Mouse (Mus musculus) kidney, postnatal 36 days (tissue): ENCODE results near the gene Mpig6b.
"Not testable (repeated sequence)": the region's sequence is repeated elsewhere in the genome, so short reads cannot be mapped to it uniquely, and the experiment has no call there.

Experiments used
- DNase-seq, 2 experiments: peaks; one replicate each; pipeline ENCODE4 v3.0.0; 2021 to 2022; ENCODE audit warnings: mixed read lengths in 2 of 2

Mpig6b gene

DNA sequence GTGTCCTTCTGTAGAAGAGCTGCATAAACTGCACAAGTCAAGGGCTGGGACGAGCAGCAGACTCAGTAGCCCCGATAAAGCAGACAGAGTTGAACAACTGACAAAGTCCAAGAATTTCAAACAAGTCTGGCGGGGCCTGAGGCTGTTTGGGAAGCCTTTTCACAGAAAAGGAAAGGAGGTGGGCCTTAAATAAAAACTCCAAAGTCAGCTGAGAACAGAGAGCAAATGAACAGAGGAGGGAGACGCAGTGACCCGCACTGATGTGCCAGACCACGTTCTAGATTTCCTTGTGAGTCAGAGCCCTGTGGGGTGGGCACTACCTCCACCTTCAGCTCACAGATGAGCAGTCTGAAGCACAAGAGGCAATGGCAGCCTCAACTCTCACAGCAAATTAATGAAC, 31.1 kb downstream of the Mpig6b start:
- DNase-seq, result no peak

DNA sequence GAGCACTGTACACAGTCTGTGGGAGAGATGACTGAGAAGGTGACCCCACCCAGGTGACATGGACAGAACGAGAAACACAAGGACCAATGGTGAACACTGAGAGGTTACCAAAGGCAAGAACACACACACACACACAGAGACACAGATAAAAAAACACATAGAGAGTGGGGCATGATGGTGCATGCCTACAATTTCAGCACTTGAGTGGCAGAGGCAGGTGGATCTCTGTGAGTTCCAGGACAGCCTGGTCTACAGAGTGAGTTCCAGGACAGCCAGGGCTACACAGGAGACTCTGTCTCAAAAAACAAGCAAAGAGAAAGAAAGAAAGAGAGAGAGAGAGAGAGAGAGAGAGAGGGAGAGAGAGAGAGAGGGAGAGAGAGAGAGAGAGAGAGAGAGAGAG, 32.3 kb downstream of the Mpig6b start:
- not testable (repeated sequence) for DNase-seq

DNA sequence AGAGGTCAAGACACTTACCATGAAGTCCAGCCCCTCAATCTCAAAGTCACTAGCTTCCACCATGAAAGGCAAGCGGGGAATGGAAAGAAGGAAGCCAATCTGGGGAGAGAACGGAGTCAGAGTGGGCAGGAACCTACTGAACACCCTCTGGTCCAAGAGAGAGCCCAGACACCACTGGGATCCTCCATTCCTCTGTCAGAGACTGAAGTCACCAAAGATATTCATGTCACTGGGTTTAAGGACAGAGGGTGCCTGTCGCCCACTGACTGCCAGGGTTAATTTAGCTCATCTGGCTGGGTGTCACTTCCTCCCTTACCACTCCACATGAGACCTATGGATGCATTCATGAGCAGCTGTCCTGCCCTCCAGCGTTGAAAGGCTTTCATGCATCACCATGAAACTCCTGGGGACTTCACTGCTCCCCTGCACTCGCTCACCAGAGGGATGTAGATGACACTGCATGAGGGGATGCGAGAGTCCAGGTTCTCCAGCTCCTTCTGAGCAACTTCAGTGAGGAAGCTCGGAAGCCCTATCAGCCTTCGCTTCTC, 33.6 kb downstream of the Mpig6b start:
- no peak for DNase-seq

DNA sequence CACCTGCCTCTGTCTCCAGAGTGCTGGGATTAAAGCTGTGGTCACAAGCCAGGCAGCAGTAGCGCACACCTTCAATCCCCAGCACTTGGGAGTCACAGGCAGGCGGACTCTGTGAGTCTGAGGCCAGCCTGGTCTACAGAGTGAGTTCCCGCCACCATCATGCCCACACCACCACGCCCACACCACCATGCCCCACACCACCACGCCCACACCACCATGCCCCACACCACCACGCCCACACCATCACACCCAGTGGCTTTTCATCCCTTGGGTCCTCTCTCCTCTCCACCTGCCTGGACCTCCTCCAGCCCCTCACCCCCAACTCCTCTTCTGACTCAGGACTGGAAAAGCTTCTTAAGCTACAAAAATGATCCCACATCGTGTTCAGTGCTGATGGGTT, 34.1 kb downstream of the Mpig6b start:
- no peak for DNase-seq

DNA sequence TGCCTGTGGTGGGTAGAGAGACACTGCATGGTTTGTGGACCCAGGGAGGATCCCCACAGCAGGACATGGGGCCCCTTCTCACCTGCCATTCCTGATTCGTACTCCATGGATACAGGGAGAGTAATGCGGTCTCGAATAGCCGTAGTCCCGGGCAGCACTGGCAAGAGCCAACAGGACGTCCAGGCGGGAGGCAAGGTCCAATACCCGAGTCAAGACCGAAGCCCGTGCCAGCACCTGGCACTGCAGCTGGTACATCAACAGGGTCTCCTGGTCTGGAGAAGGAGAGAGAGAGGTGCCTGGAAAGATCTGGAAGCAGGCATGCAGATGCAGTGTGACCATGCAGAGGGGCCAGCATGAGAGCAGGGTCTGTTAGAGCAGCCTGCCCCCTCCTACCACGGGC, 34.7 kb downstream of the Mpig6b start:
- no peak for DNase-seq

DNA sequence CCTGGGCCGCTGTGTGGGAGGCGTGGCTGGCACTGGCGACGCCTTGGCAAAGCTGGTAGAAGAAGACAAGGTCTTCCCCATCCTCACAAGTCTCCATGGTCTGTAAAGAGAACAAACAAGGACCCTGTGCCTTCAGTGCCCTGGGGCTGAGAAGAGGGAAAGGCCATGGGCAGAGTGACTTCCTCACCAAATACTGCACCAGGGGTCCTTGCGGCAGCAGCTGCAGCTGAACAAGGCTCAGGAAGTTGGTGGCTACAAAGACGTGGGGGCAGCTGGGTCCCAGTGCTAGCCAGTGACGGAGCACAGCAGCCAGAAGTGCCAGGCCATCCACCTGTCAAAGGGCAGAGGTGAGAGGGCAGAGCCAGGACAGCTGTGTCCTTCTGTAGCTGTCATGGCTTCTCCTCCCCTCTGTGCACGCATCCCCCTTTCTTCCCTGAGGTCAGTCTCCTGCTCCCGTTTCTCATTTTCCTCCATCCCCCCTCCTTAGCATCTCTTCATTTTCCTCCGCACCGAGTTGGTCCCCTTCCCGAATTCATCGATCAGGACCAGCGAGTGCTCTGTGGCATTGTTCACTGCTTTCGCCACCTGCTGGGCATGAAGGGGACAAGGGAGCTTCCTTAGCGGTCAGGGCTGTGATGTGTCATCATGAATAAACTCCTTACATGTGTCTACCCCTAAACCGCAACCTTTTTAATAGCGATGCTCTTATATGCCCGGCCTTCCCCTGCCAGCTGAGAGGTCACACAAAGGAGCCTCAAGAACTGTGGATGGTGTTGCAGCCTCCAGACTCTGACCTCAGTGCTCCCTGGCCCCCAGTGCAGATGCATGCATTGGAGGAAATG, 36.1 kb downstream of the Mpig6b start:
- peak in 1 of 2 experiments; percentile 56 for DNase-seq

DNA sequence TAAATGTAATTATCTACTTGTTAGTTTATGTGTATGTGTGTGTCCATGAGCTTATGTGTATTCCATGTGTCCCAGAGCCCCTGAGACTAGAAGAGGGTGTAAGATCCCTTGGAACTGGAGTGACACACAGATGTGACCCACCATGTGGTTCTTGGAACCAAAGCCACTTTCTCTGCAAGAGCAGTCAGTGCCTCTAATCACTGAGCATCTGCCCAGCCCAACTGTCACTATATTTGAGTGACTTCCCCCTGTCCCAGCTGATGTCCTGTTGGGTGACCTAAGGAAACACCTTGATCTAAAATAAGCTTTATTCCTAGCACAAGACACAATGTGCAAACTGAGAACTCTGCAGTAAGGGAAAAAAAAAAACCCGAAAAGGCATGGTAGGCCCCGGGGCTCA, 37.7 kb downstream of the Mpig6b start:
- no peak for DNase-seq

DNA sequence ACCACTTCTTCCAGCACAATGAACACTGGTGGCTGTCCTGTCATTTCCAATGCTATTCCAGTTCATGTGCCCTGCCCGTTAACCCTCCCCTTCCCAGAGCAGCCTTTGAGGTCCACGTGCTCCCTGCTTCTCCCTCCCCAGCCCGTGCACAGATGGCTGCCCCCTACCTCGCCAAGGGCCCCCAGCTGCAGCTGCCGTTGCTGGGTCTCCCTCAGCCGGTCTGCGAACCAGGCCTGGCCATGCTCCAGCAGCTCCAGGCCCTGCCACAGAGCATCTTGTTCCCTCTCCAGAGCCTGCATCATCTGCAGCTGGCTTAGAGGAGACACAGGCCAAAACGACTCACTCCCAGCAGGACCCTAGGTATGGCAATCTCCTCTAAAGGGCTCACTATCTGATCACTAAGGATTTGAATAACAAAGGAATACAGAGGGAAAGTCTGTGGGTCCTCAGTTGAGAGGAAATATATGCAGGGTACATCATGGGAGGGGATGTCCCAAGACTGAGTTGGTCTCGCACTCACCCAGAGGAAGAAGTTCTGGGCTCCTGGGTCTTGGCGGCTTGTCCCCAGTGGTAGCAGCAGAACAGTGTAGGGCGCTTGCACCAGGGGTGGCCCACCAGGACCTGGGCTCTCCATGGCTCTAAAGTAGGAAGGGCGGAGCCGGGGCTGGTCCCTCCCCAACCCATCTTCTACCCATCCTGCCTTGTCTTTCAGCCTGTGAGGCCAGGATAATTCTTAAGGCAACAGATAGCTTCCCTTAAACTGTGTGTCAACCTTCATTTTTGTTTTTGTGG, 38.5 kb downstream of the Mpig6b start, which contains the start of gene Sapcd1:
Gene Sapcd1 (minus strand): TSS at position 740 of the 792 bp plus-strand sequence.
- DNase-seq, result no peak

DNA sequence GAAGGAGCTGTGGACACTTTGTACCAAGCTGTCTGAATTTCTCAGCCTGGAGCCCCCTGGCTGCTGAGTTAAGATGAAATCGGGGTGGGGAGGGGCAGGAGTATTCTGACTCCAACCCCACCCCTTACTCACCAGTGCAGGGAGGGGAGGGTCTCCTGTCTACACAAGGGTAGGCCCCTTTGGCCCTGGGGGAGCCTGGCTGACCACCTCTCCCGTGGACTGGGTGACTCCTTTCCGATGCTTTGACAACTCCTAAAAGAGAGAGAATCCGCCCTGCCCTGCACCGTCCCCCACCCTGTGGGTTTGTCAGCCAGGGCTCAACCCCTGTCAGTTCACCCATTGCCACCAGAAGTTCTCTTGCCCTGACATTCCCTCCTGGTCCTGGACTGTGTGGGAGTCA, 39.8 kb downstream of the Mpig6b start:
- DNase-seq, result no peak

DNA sequence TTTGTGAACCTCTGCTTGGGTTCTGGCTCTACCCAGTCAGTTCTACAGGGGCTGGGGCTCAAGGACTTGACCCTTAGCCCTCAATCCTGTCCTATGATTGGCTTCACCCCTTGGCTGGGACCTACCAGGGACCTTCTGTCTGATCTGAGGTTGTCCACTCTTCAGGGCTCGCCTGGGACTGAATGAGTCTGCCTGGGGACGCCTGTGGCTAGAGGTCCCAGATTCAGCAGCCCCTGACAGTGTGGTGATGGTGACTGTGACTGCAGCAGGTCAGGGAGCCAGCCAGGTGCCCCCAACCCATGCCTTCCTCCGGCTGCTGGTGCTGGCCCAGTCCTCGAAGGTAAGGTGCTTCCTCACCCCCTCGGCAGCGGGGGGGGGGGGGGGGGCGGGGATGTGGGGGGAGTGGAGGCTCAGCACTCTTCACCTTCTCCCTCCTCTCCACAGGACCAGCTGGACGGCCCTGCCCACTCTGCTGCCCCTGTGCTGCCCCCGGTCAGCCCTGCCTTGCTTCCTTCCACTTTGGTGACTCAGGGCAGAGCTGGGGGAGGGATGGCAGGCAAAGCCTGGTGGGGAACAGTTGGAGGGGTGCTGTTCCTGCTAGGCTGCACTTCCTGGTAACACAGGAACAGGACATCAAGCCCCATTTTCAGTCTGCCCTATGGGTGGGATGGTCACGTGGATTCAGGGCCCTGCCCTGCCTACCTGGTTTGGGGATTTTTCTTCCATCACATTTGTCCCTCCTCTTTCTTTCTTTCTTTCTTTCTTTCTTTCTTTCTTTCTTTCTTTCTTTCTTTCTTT, 41.1 kb downstream of the Mpig6b start:
- no peak for DNase-seq

DNA sequence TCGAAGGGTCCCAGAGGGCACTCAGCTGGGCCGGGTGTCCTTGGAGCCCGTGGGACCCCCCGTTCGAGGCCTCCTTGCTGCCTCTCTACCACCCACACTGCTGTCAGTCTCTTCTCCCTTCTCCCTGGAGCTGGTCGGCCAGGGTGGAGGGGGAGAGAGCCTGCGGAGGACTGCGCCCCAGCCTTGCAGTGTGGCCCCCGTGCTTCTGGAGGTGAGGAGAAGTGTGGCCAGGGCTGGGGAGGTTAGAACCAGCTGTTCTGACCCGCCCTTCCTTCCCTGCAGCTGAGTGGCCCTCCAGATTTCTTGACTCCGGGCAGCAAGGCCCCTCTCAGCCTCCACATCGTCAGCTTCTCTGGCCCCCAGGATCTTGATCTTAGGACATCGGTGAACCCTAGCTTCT, 41.7 kb downstream of the Mpig6b start:
- DNase-seq, result no peak

DNA sequence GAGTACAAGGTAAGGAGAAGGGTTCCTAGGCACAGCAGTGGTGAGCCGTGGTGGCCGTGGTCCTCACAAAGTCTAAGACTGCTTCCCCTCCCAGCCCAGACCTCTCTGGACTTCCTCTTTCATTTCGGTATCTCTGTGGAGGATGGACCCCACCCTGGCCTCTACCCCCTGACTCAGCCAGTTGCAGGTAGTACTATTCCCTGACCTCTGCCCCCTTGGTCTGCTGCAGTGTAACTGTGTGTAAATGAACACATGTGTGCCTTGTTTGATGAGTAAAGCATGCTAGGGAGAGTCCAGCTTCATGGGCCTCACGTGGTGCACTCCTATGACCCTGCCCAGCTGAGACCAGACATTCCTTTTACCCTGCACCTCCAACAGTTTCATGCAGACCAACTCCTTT, 42.2 kb downstream of the Mpig6b start:
- DNase-seq, result no peak

DNA sequence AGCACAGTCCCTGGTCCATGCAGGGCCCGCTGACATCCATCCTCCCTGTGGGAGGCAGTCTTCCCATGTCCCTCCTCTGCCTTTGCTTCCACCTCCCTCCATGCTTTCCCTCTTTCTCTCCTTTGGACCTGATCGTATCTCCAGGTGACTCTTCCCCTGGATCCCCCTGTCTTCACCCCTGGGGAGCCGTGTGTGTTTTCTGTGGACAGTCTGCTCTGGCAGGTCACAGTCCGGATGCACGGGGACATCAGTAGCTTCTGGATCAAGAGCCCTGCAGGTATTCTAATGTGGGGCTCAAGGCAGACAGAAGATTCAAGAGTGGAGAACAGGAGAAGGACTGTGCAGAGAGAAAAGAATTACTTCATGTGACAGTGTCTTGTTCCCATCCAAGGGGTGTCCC, 42.8 kb downstream of the Mpig6b start:
- no peak for DNase-seq

DNA sequence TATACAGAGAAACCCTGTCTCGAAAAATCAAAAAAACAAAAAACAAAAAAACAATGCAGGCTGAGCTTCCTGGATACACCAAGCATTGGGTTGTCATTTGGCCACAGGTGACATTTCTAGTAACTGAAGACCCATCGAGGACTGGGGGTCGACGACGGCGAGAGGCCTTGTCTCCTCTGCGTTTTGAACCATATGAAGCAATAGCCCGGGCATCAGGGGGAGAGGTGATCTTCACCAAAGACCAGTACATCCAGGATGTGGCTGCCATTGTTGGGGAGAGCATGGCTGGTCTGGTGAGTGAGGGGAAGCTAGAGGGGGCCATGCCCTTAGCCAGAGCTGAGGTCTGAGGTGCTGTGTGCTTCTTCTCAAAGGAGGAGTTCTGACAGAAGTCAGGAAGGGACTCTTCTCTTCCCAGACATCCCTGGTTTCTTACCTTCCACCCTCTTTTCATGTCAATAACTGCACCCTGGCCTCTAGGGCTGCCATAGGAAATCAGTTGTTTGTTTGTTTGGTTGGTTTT, 43.4 kb downstream of the Mpig6b start:
- DNase-seq, result no peak

DNA sequence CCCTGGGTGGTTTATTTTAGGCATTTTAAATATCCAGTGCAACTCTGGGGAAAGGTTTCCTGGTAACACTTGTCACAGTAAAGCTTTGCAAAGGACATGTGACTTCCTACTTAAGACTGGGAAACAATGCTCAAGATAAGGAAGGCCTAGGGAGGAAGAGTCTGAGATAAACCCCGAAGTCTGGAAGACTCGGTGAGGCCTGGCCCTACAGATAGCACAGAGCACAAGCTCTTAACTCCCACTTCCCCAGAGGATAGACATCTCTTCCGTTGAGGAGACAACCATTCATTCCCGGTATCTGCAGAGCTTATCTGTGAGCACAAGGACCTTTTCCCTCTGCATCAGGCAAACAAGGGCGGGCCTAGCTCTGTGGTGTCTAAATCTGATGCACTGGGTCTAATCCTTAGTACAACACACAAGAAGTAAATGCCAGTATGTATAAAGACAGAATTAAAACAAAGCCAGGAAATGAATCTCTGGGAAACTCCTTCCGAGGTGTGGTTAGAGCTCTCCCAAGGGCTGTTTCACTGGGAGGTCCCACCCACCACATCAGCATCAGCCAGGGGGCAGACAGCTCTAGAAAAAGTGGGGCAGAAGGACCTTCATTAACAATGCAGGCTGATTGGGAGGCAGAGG, 44.0 kb downstream of the Mpig6b start:
- DNase-seq, result peak; percentile 19 to 32

DNA sequence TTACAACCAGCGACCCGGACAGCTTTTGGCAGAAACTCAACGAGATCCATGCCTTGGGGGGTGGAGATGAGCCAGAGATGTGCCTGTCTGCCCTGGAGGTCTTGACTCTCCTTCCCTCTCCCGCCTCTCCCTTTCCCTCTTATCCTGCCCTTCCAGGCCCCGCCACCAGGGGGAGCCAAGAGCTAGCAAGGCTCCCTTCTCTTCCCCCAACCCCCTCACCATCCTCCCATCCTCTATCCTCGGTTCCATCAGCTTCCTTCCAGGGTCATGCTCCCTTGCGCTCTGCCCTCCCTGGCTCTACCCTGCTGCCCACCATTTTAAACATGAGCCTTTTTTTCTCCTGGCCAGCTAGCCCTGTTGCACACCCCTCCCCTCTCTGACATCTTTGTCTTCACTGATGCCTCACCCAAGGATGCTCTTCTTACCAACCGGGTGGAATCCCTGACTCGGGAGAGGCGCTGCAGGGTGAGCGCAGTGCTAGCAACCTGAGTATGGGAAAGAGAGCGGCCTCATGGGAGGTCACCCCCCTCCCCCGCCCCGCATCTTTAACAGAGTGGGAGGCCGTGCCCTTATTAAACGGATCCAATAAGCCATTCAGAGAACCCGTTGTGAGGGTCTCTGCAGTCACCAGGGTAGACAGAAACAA, 44.7 kb downstream of the Mpig6b start:
- peak; percentile 87 to 95 for DNase-seq

DNA sequence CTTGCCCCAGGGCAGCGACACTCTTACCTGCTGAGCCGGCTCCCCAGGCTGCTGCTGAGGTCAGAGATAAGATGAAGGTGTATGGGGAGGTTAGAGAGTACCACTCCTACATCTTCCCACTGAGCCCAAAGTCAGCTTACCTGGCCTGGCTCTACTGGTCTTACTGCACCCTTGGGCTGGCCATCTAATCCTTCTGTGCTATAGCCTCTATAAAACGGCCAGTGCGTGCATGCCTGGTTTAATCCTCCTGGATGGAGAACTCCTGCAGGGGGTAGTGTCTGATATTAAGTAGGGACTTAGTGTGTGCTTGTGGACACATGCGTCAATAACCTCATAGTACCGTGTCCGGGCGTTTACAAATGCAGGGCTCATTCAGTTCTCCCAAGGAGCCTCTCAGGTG, 45.4 kb downstream of the Mpig6b start:
- no peak for DNase-seq

DNA sequence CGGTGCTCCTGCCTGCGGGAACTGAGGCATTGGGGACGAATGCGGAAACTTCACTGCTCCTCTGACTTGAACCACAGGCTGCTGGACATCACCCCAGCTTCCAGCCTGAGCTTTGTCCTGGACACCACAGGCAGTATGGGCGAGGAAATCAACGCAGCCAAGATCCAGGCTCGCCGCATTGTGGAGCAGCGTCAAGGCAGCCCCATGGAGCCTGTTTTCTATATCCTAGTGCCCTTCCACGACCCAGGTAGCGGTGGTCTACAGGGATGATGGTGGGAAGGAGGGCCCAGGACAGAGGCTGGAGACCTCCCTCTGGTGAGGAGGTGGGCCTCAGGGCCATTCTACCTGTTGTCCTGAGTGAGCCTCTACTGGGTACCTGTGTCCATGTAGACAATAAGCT, 46.1 kb downstream of the Mpig6b start:
- no peak for DNase-seq

DNA sequence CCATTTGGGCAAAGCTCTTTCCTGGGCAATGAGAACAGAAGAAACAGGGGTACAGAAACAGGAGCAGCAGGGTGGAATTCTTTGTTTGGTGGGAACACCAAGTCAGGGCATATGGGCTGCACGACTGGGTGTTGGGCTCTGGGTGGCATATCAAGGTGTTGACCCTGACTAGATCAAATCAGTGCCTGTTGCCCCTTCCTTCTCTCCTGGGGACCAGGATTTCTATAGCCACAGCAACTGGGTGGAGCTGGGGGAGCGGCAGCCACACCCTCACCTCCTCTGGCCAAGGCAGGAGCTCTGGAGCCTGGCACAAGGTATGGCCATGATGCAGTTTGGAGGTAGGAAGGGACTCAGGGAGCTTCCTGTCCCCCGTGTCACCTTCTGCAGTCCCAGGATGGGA, 47.8 kb downstream of the Mpig6b start:
- no peak for DNase-seq

DNA sequence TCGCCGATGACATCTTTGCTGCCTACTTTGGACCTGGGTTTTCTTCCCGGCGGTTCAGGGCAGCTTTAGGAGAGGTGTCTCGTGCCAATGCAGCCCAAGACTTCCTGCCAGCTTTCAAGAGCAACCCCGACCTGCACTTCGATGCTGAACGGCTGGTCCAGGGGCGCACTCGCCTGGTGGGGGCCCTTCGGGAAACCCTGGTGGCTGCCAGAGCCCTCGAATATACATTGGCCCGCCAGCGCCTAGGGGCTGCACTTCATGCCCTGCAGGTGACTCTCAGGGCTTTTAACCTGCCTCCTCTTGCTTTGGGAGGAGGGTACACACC, 48.3 kb downstream of the Mpig6b start:
- no peak for DNase-seq

DNA sequence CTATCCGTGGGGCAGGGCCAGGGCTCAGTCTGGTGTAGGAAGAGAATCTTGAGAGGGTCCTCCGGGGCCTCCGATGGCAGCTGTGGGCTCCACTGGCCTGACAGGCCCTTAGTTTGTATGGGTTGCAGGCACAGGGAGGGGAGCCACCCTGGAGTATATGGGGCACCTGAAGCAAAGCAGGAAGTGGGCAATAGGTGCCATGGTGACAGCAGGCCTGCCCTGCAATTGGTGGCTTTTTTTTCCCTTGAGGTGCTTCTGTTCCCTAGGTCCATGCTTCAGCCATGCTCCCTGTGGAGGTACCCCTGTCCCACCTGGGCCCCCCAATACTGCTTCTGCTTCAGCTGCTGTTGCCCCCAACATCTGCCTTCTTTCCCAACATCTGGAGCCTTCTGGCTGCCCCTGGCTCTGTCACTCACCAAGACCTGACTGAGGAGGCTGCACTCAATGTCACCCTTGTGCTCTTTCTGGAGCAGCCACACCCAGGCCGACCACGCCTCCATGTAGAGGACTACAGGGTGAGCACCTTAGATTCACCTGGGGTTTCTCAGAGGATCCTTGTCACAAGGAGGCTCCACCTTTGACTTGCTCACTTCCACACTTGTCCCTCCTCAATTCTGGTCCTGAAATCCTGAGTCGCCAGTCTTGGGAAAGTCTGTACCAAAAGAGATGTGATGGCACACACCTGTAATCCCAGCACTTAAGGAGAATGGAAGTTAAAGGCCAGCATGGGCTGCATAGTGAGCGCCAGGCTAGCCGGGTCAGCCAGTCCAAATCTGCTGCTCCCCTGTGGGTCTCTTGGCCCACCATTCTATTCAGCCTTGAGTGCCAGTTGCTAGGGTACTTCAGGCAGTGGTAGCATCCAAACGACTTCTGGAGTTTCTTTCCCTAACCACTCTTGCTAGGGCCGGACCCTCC, 48.9 kb downstream of the Mpig6b start:
- DNase-seq, result no peak
